Mouse (Mus musculus): ENCODE measurements around the gene Znfx1.

DNA sequence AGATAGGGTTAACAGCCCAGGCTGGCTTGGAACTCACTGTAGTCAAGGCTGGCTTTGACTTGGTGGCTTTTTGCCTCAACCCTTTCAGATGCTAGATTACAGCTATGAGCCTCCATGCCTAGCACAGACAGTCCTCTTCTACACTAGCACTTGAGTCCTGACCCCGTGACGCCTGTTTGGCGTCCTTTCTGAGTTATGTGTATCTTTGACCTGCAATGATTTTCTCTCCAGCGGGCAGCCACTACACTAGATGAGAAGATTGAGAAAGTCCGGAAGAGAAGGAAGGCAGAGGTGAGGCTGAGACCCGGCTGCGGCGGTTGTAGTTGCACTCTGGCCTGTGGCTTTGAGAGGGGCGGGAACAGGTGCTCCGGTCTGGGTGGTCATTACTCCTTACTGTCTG, 43.4 kb downstream of the Znfx1 start:
- TF ChIP-seq CTCF (IDR thresholded peaks at IDR 0.05; ENCODE audit: borderline replicate concordance, control insufficient read depth, extremely low read depth, insufficient read depth, low read length, poor library complexity) = no peak
- no peak for TF ChIP-seq POLR2A (IDR thresholded peaks at IDR 0.05; ENCODE audit: control insufficient read depth, extremely low read depth, insufficient read depth, low read length, poor library complexity)

Data from thymus, adult 2 months (tissue).